In genomic region chr8:4229784-4230183, GRCm38 (mm10) we compare ENCODE assay signal across 38 mouse cellular contexts. TPM values are rescaled to one million over a fixed set of nuclear protein-coding genes. Genes with fewer than 3 reads are reported as not detected.
"Had no signal": no experiment of that assay in that cellular context is flagged by ENCODE, and none has a peak within 500 bp of the region (broad histone marks: within the 10 kb centered on the region; RNA-seq: fewer than 3 reads in every experiment).

No protein-coding gene starts in this region.

- H3K9ac ChIP-seq: heart, embryonic 15.5 days; hindbrain, embryonic 12.5 days; hindbrain, embryonic 13.5 days; hindbrain, embryonic 14.5 days; hindbrain, embryonic 15.5 days; intestine, embryonic 15.5 days; kidney, embryonic 15.5 days had no signal

- H3K9me3 ChIP-seq: heart, embryonic 15.5 days; hindbrain, embryonic 10.5 days; hindbrain, embryonic 12.5 days; hindbrain, embryonic 13.5 days; hindbrain, embryonic 15.5 days; intestine, embryonic 15.5 days; kidney, embryonic 15.5 days had no signal

- H3K4me3 ChIP-seq: heart, embryonic 15.5 days; hindbrain, embryonic 10.5 days; hindbrain, embryonic 12.5 days; hindbrain, embryonic 13.5 days; hindbrain, embryonic 15.5 days; intestine, embryonic 15.5 days; kidney, embryonic 15.5 days; layer of hippocampus, adult 2 months; left cerebral cortex, adult 2 months had no signal

- ATAC-seq: hindbrain, embryonic 16.5 days; hindbrain, postnatal 0 days; inflammation-experienced regulatory T-cells, adult 6 months had no signal

- H3K36me3 ChIP-seq: heart, embryonic 15.5 days; hindbrain, embryonic 10.5 days; hindbrain, embryonic 12.5 days; hindbrain, embryonic 13.5 days; hindbrain, embryonic 15.5 days; intestine, embryonic 15.5 days; kidney, embryonic 15.5 days had no signal

- DNase-seq: heart, postnatal 10 days; heart, postnatal 14 days; heart, postnatal 36 days; heart, postnatal 4 days; kidney, adult 11 months; kidney, adult 18-20 months; kidney, adult 2 months; kidney, adult 8-10 months; kidney, adult 9 months; kidney, postnatal 10 days; kidney, postnatal 14 days; kidney, postnatal 25 days; kidney, postnatal 36 days; kidney, postnatal 4 days; layer of hippocampus, adult 9-11 months; layer of hippocampus, postnatal 36 days had no signal

- H3K27me3 ChIP-seq: intestine, embryonic 15.5 days had no signal

- H3K4me2 ChIP-seq: heart, embryonic 15.5 days; hindbrain, embryonic 12.5 days; hindbrain, embryonic 13.5 days; hindbrain, embryonic 14.5 days; hindbrain, embryonic 15.5 days; intestine, embryonic 15.5 days; kidney, embryonic 15.5 days had no signal

- H3K27ac ChIP-seq: heart, embryonic 15.5 days; hindbrain, embryonic 10.5 days; hindbrain, embryonic 12.5 days; hindbrain, embryonic 13.5 days; hindbrain, embryonic 14.5 days; hindbrain, embryonic 15.5 days; hindbrain, postnatal 0 days; intestine, embryonic 15.5 days; kidney, embryonic 15.5 days; kidney, postnatal 0 days; layer of hippocampus, adult 2 months; left cerebral cortex, adult 2 months had no signal

RNA-seq across cellular contexts. Expression of gene Lrrc8e, which starts 3.2 kb away (rescaled TPM):
- total RNA-seq: hematopoietic stem cell, adult 5-6 weeks; hindbrain, postnatal 0 days; layer of hippocampus, adult 18-20 months; layer of hippocampus, adult 2 months; layer of hippocampus, postnatal 10 days; layer of hippocampus, postnatal 25 days; layer of hippocampus, postnatal 36 days; left cerebral cortex, adult 2 months; left cerebral cortex, postnatal 10 days had no signal
- polyA plus RNA-seq: heart, embryonic 14.5 days; hindbrain, embryonic 10.5 days; hindbrain, embryonic 13.5 days; hindbrain, embryonic 16.5 days; hindbrain, postnatal 0 days had no signal

RNA-seq across cellular contexts. Expression of gene Gm49320, which starts 8.9 kb away (rescaled TPM):
- total RNA-seq: heart, postnatal 25 days; hematopoietic stem cell, adult 5-6 weeks; hindbrain, postnatal 0 days; left cerebral cortex, adult 18-20 months had no signal

RNA-seq across cellular contexts. Expression of gene Prr36, which starts 12.5 kb away (rescaled TPM):
- total RNA-seq: heart, postnatal 25 days; heart, postnatal 36 days had no signal
